Mouse (Mus musculus) hindbrain, embryonic 14.5 days (tissue): ENCODE results near the gene Cdon. TPM values are rescaled to one million over a fixed set of nuclear protein-coding genes. Genes with fewer than 3 reads are reported as not detected.

Source experiments
- polyA plus RNA-seq: library from polyadenylated mRNA; unstranded; fragments of >200 nt; fragmentation: Nextera tagmentation; extraction: Ambion mirVana; gene quantifications from 2 replicates; pipeline ENCODE4 v1.2.1, GENCODE M21; 2014

The Cdon gene
- polyA plus RNA-seq, 1 experiment from 2014 or later, result 5.0 TPM

Other genes with a start within 250 kb of the Cdon start
- gene Dcps, start 245.1 kb upstream of the Cdon start, polyA plus RNA-seq, result 71.6 and 74.4 TPM in 2 replicates
- 69.5 and 80.1 TPM in 2 replicates for gene Srpr, start 221.0 kb upstream of the Cdon start, polyA plus RNA-seq
- gene Tirap, start 220.8 kb upstream of the Cdon start, polyA plus RNA-seq, result 4.0 and 4.9 TPM in 2 replicates
- gene Foxred1, start 210.1 kb upstream of the Cdon start, polyA plus RNA-seq, result 36.2 and 40.4 TPM in 2 replicates
- gene Fam118b, start 153.3 kb upstream of the Cdon start, polyA plus RNA-seq, result 55.5 and 55.9 TPM in 2 replicates
- 18.2 and 20.2 TPM in 2 replicates for gene Rpusd4, start 153.3 kb upstream of the Cdon start, polyA plus RNA-seq
- not detected in 2 replicates for gene Gm1113, start 97.1 kb downstream of the Cdon start, polyA plus RNA-seq
- 29.3 and 31.8 TPM in 2 replicates for gene Ddx25, start 137.4 kb downstream of the Cdon start, polyA plus RNA-seq
- 15.6 and 19.1 TPM in 2 replicates for gene Pus3, start 137.5 kb downstream of the Cdon start, polyA plus RNA-seq
- 0.47 TPM in 2 replicates for gene Pate2, start 149.2 kb downstream of the Cdon start, polyA plus RNA-seq
- gene Hyls1, start 149.3 kb downstream of the Cdon start, polyA plus RNA-seq, result 14.4 and 18.2 TPM in 2 replicates
- gene Pate4, start 190.8 kb downstream of the Cdon start, polyA plus RNA-seq, result not detected in 2 replicates
- not detected in 2 replicates for gene Pate3, start 227.1 kb downstream of the Cdon start, polyA plus RNA-seq